Mouse (Mus musculus) spleen, postnatal 0 days (tissue): Measurements from ENCODE around the gene Tmem30b. TPM values are rescaled to one million over a fixed set of nuclear protein-coding genes. Genes with fewer than 3 reads are reported as not detected.

Experiments used
- polyA plus RNA-seq: library from polyadenylated mRNA; unstranded; fragments of >200 nt; fragmentation: Nextera tagmentation; extraction: Ambion mirVana; gene quantifications from 2 replicates; pipeline ENCODE4 v1.2.1, GENCODE M21; 2015

Gene Tmem30b
- 0.10 TPM in 2 replicates for polyA plus RNA-seq

DNA sequence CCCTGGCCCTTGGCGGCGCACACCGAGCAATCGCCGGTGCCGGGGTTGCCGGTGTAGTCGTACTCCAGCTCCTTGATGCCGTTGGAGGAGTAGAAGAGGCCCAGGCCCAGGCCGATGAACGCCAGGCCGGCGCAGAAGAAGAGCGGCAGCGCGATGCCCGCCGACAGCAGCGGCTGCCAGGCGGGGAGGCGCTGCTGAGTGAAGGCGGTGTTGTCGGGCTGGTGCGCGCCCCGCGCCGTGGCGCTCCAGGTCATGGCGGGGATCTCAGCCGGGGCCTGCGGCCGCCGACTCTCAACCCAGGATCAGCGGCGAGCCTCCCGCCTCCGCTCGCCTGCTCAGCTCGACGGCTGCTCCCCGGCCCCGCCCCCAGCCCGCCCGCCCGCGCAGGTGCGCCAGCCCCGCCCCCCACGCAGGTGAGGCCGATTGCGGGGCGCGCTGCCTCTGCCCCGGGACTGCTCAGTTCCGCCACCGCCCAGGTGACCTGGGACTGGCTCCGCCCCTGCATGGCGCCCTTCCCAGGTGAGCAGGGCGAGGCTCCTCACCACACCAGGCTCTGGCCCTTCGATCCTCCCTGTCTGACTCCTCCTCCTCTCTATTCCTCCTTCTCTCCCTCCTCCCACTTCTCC lies at the start of gene Tmem30b:
Tmem30b (minus strand) TSS at position 307 of the 626 bp plus-strand sequence.

DNA sequence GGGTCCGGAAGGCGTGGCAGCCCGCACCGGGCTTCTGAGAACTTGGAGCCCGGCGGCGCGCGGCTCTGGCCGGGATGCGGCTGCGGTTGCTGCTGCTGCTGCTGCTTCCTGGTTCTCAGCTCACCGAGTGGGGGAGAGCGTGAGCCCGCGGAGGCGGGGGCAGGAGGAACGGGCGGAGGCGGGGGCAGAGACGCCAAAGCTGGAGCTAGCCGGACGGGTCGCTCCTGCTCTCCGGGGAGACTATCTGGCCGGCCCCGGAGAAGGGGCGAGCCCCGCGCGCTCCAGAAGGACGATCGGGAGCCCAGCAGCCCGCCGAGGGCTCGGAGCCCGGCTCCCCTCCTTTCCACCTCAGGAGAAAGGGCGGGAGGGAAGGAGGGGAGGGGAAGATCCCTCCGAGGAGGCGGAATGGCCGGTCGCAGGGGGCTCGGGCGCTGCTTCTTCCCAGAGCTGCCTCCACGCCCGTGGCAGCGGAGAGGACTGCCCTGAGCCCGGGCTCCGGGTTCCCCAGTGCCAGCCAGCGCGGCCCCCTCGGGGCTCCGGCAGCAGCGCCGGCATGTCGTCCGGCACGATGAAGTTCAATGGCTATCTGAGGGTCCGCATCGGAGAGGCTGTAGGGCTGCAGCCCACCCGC lies 38.5 kb upstream of the Tmem30b start, which contains the start of gene Prkch:
Prkch (plus strand) TSS at position 187 of the 631 bp plus-strand sequence.

Other genes with a start within 250 kb of the Tmem30b start
- gene Prkch, start 38.4 kb upstream of the Tmem30b start, polyA plus RNA-seq: 3.7 and 3.8 TPM in 2 replicates